Mouse (Mus musculus): ENCODE results near the gene Gpr153. TPM values are rescaled to one million over a fixed set of nuclear protein-coding genes. Genes with fewer than 3 reads are reported as not detected.
A peak's percentile ranks its signal among the peaks of the same experiment; 100 is the strongest.

The Gpr153 gene
- polyA plus RNA-seq, 1 experiment from 2014 or later: 6.6 TPM

DNA sequence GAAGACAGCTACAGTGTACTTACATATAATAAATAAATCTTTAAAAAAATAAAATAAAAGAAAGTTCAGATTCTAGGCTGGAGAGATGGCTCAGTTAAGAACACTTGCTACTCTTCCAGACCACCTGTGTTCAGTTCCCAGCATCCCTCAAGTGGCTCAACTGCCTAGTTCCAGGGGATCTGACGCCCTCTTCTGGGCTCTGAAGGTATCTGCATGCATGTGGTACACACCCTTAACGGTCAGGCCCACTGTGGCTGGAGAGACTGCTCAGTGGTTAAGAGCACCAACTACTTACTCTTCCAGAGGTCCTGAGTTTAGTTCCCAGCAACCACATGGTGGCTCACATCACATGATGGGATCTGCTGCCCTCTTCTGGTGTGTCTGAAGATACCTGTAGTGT is 3.9 kb downstream of the Gpr153 start:
- peaks cover 16% of the 10 kb centered on the region for H3K4me1 ChIP-seq (replicated peaks; ENCODE audit: control insufficient read depth, insufficient read depth, low read length)
- no peak for ATAC-seq (replicated peaks; ENCODE audit: low FRiP score)
- DNase-seq (ENCODE audit: low spot score): no peak
- no peak overlapping the region for H3K27ac ChIP-seq (ENCODE audit: low read depth, low read length)
- no peak overlapping the region for H3K4me2 ChIP-seq (ENCODE audit: low read depth, low read length, severe bottlenecking)
- H3K4me3 ChIP-seq (ENCODE audit: low read depth, low read length): no peak overlapping the region
- H3K9ac ChIP-seq (ENCODE audit: low read length): no peak overlapping the region
- peaks cover 44% of the 10 kb centered on the region for H3K27me3 ChIP-seq (ENCODE audit: control insufficient read depth, insufficient read depth, low read length)
- H3K9me3 ChIP-seq (ENCODE audit: control insufficient read depth, low read length): no peaks in the 10 kb centered on the region
- H3K36me3 ChIP-seq (ENCODE audit: control insufficient read depth, insufficient read depth, low read length): no peaks in the 10 kb centered on the region
- WGBS: 69% methylated on average over 2 of the region's 2 CpGs

- peaks cover 14% of the 10 kb centered on the region for H3K4me1 ChIP-seq (replicated peaks; ENCODE audit: control insufficient read depth, insufficient read depth, low read length)
- H3K27me3 ChIP-seq (ENCODE audit: control insufficient read depth, insufficient read depth, low read length): peaks cover 50% of the 10 kb centered on the region
- no peak overlapping the region for H3K9ac ChIP-seq (ENCODE audit: low read length)
- DNase-seq (ENCODE audit: low spot score) (no peak), ATAC-seq (replicated peaks; ENCODE audit: low FRiP score) (no peak)
- no peak overlapping the region for H3K4me3 ChIP-seq (ENCODE audit: low read depth, low read length)
- 92% methylated on average over 23 of the region's 23 CpGs for WGBS
- no peak overlapping the region for H3K27ac ChIP-seq (ENCODE audit: low read depth, low read length)
- H3K4me2 ChIP-seq (ENCODE audit: low read depth, low read length, severe bottlenecking): no peak overlapping the region
- H3K9me3 ChIP-seq (ENCODE audit: control insufficient read depth, low read length): no peaks in the 10 kb centered on the region
- no peaks in the 10 kb centered on the region for H3K36me3 ChIP-seq (ENCODE audit: control insufficient read depth, insufficient read depth, low read length)
These were observed 5.0 kb downstream of the Gpr153 start for GRCm38 (mm10) chr4:152278986-152279385.

- 47% methylated on average over 15 of the region's 15 CpGs for WGBS
These were observed 7.6 kb downstream of the Gpr153 start for GRCm38 (mm10) chr4:152281601-152282000.

GRCm38 (mm10) chr4:152282721-152283120 is 8.7 kb downstream of the Gpr153 start:
- no peak overlapping the region for H3K27ac ChIP-seq (ENCODE audit: low read depth, low read length)
- ATAC-seq (replicated peaks; ENCODE audit: low FRiP score): no peak
- WGBS: 15% methylated on average over 29 of the region's 34 CpGs

More at GRCm38 (mm10) chr4:152281601-152282000, 7.6 kb downstream of the Gpr153 start:
- Histone ChIP-seq H3K27me3 (ENCODE audit: control insufficient read depth, insufficient read depth, low read length) (peaks cover 63% of the 10 kb centered on the region), H3K4me1 (replicated peaks; ENCODE audit: control insufficient read depth, insufficient read depth, low read length) (peaks cover 13% of the 10 kb centered on the region), H3K9me3 (ENCODE audit: control insufficient read depth, low read length) (no peaks in the 10 kb centered on the region), H3K4me2 (ENCODE audit: low read depth, low read length, severe bottlenecking) (no peak overlapping the region), H3K36me3 (ENCODE audit: control insufficient read depth, insufficient read depth, low read length) (no peaks in the 10 kb centered on the region), H3K9ac (ENCODE audit: low read length) (no peak overlapping the region), H3K27ac (ENCODE audit: low read depth, low read length) (no peak overlapping the region), H3K4me3 (ENCODE audit: low read depth, low read length) (no peak overlapping the region)
- no peak for ATAC-seq (replicated peaks; ENCODE audit: low FRiP score)
- no peak for DNase-seq (ENCODE audit: low spot score)

DNA sequence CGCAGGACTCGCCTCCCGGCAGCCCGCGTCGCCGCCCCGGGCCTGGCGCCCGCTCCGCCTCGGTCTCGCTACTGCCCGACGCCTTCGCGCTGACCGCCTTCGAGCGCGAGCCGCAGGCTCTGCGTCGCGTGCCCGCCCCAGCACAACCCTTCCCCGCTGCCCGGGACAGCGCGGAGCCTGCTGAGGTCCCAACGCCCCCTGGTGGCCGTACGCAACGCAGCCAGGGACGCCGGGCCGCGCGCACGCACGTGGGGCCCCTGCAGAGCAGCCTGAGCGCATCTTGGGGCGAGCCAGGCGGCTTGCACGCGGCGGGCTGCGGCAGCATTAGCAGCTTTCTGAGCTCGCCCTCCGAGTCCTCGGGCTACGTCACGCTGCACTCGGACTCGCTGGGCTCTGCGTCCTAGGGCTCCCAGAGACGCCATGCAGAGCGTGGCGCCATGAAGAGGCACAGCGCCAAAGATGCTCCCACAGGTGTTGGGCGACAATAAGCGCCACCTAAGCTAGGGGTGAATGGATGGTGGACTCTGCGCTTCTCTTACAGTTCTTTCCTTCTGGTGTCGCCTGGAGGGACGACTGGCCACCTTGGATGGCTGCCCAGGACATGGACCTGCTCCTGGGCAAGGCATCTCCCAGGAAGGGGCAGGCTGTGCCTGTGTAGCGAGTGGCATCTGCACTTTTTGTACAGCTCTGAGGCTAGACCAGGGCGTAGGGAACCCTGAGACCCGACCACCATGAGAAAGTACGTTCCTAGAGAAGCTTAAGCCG is 9.3 kb downstream of the Gpr153 start:
- peak overlapping the region; percentile 48 for H3K4me2 ChIP-seq (ENCODE audit: low read depth, low read length, severe bottlenecking)
- H3K4me3 ChIP-seq (ENCODE audit: low read depth, low read length): peak overlapping the region; percentile 19
- no peaks in the 10 kb centered on the region for H3K36me3 ChIP-seq (ENCODE audit: control insufficient read depth, insufficient read depth, low read length)
- H3K27ac ChIP-seq (ENCODE audit: low read depth, low read length): no peak overlapping the region
- WGBS: 5% methylated on average over 61 of the region's 70 CpGs
- DNase-seq (ENCODE audit: low spot score) (peak; percentile 94), ATAC-seq (replicated peaks; ENCODE audit: low FRiP score) (peak; percentile 85)
- H3K9ac ChIP-seq (ENCODE audit: low read length): no peak overlapping the region; the same call in none of the 2 replicates
- peaks cover 17% of the 10 kb centered on the region for H3K4me1 ChIP-seq (replicated peaks; ENCODE audit: control insufficient read depth, insufficient read depth, low read length)
- no peaks in the 10 kb centered on the region for H3K9me3 ChIP-seq (ENCODE audit: control insufficient read depth, low read length)
- H3K27me3 ChIP-seq (ENCODE audit: control insufficient read depth, insufficient read depth, low read length): peaks cover 81% of the 10 kb centered on the region

More at GRCm38 (mm10) chr4:152282721-152283120, 8.7 kb downstream of the Gpr153 start:
- Histone ChIP-seq H3K9me3 (ENCODE audit: control insufficient read depth, low read length) (no peaks in the 10 kb centered on the region), H3K36me3 (ENCODE audit: control insufficient read depth, insufficient read depth, low read length) (no peaks in the 10 kb centered on the region), H3K4me1 (replicated peaks; ENCODE audit: control insufficient read depth, insufficient read depth, low read length) (peaks cover 13% of the 10 kb centered on the region), H3K27me3 (ENCODE audit: control insufficient read depth, insufficient read depth, low read length) (peaks cover 74% of the 10 kb centered on the region), H3K4me2 (ENCODE audit: low read depth, low read length, severe bottlenecking) (peak overlapping the region; percentile 48), H3K4me3 (ENCODE audit: low read depth, low read length) (peak overlapping the region; percentile 19), H3K9ac (ENCODE audit: low read length) (no peak overlapping the region; the same call in none of the 2 replicates)
- no peak for DNase-seq (ENCODE audit: low spot score)

- Histone ChIP-seq H3K36me3 (ENCODE audit: control insufficient read depth, insufficient read depth, low read length) (no peaks in the 10 kb centered on the region), H3K9me3 (ENCODE audit: control insufficient read depth, low read length) (no peaks in the 10 kb centered on the region), H3K27me3 (ENCODE audit: control insufficient read depth, insufficient read depth, low read length) (peaks cover 92% of the 10 kb centered on the region), H3K4me1 (replicated peaks; ENCODE audit: control insufficient read depth, insufficient read depth, low read length) (peaks cover 25% of the 10 kb centered on the region), H3K4me3 (ENCODE audit: low read depth, low read length) (no peak overlapping the region), H3K27ac (ENCODE audit: low read depth, low read length) (no peak overlapping the region), H3K4me2 (ENCODE audit: low read depth, low read length, severe bottlenecking) (no peak overlapping the region), H3K9ac (ENCODE audit: low read length) (no peak overlapping the region)
- WGBS: under 1% methylated on average over 10 of the region's 10 CpGs
- DNase-seq (ENCODE audit: low spot score): no peak
- no peak for ATAC-seq (replicated peaks; ENCODE audit: low FRiP score)
These were observed 11.5 kb downstream of the Gpr153 start for GRCm38 (mm10) chr4:152285505-152285904.

GRCm38 (mm10) chr4:152286183-152286582 is 12.2 kb downstream of the Gpr153 start:
- H3K9me3 ChIP-seq (ENCODE audit: control insufficient read depth, low read length): no peaks in the 10 kb centered on the region
- peak overlapping the region; percentile 49 for H3K4me2 ChIP-seq (ENCODE audit: low read depth, low read length, severe bottlenecking)
- peak overlapping the region; percentile 27 for H3K4me3 ChIP-seq (ENCODE audit: low read depth, low read length)
- peaks cover 31% of the 10 kb centered on the region for H3K4me1 ChIP-seq (replicated peaks; ENCODE audit: control insufficient read depth, insufficient read depth, low read length)
- H3K9ac ChIP-seq (ENCODE audit: low read length): no peak overlapping the region
- DNase-seq (ENCODE audit: low spot score) (no peak), ATAC-seq (replicated peaks; ENCODE audit: low FRiP score) (0 out of 2 replicates have a peak, but pooled peaks have one; percentile 17)
- no peak overlapping the region for H3K27ac ChIP-seq (ENCODE audit: low read depth, low read length)
- 1% methylated on average over 32 of the region's 32 CpGs for WGBS
- H3K36me3 ChIP-seq (ENCODE audit: control insufficient read depth, insufficient read depth, low read length): no peaks in the 10 kb centered on the region
- H3K27me3 ChIP-seq (ENCODE audit: control insufficient read depth, insufficient read depth, low read length): peaks cover 92% of the 10 kb centered on the region

DNA sequence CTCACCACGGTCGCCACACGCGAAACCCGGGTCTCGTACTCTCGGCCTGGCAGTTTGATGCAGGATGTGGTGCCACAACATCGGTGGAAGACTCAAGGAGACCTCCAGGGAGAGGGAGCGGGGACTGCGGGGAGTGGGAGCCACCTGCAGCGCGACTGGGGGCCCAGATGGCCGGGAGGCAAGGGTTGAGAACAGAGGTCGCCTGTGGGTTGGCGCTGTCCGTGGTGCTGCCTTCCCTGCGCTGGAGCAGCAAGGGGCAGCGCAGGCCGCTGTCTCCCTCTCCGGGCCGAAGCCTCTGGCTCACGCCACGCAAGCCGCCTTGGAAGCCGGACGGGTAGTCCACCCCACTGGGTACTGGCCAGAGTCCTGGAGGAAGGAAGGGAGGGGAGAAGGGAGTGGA is 12.9 kb downstream of the Gpr153 start:
- Histone ChIP-seq H3K27ac (ENCODE audit: low read depth, low read length) (no peak overlapping the region), H3K4me1 (replicated peaks; ENCODE audit: control insufficient read depth, insufficient read depth, low read length) (peaks cover 34% of the 10 kb centered on the region), H3K36me3 (ENCODE audit: control insufficient read depth, insufficient read depth, low read length) (no peaks in the 10 kb centered on the region), H3K9me3 (ENCODE audit: control insufficient read depth, low read length) (no peaks in the 10 kb centered on the region), H3K9ac (ENCODE audit: low read length) (no peak overlapping the region), H3K4me2 (ENCODE audit: low read depth, low read length, severe bottlenecking) (peak overlapping the region; percentile 49; the same call in 1 of the 2 replicates), H3K4me3 (ENCODE audit: low read depth, low read length) (no peak overlapping the region), H3K27me3 (ENCODE audit: control insufficient read depth, insufficient read depth, low read length) (peaks cover 92% of the 10 kb centered on the region)
- DNase-seq (ENCODE audit: low spot score) (peak; percentile 86), ATAC-seq (replicated peaks; ENCODE audit: low FRiP score) (no peak)
- WGBS: 2% methylated on average over 26 of the region's 26 CpGs
